Mouse (Mus musculus) thymus, postnatal 10 days (tissue): ENCODE data around the gene Flot1.

ENCODE experiments used
- DNase-seq, 2 experiments: peaks; one replicate each; pipeline ENCODE4 v3.0.0; 2021; ENCODE audit warnings: low spot score in 2 of 2

Flot1 gene

GRCm38 (mm10) chr17:35810900-35811648 lies 12.0 kb upstream of the Flot1 start:
- no peak for DNase-seq

- DNase-seq: no peak
Observed at GRCm38 (mm10) chr17:35812307-35812706, 10.7 kb upstream of the Flot1 start.

GRCm38 (mm10) chr17:35812736-35813135 lies 10.3 kb upstream of the Flot1 start:
- no peak for DNase-seq

GRCm38 (mm10) chr17:35813245-35813647 lies 9.8 kb upstream of the Flot1 start:
- no peak for DNase-seq

GRCm38 (mm10) chr17:35813653-35814052 lies 9.4 kb upstream of the Flot1 start:
- no peak for DNase-seq

DNA sequence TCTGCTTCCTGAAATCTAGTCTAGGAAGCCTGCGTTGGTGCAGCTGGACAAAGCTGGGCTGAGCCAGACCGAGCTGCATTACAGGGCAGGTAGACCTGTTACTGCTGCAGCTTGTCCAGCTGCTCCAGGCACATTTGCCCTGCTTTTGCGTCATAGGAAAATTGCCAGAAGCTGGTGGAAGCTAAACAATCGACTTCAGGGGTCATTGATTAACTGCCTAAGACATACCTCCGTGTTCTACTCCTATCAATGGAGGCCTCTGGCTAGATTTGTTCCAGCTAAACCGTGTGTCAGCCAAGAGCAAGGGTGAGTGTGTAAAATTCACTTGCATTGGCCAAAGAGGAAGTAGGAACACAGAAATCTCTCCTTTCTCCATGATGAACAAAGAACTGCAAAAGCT lies 8.4 kb upstream of the Flot1 start:
- DNase-seq: no peak

DNA sequence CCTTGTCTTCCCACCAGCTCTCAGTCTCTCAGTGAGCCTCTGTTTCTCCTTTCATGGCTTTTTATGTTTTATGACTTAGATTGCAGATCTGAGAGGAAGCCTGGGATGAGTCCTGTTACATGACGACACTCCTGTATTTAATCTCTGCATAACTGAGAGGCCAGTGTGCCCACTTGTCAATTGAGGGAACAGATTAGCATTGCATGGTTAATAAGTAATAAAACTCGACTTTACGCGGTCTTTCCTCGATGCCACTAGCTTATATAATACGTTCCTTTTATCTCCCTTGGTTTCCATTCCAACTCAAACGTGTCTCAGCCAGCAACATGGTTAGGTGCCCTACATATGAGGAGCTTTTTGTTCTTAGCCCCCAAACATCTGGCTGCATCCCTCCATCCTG lies 7.2 kb upstream of the Flot1 start:
- DNase-seq: no peak

GRCm38 (mm10) chr17:35816686-35817085 lies 6.3 kb upstream of the Flot1 start:
- DNase-seq: no peak

GRCm38 (mm10) chr17:35817226-35817625 lies 5.8 kb upstream of the Flot1 start:
- no peak for DNase-seq

DNA sequence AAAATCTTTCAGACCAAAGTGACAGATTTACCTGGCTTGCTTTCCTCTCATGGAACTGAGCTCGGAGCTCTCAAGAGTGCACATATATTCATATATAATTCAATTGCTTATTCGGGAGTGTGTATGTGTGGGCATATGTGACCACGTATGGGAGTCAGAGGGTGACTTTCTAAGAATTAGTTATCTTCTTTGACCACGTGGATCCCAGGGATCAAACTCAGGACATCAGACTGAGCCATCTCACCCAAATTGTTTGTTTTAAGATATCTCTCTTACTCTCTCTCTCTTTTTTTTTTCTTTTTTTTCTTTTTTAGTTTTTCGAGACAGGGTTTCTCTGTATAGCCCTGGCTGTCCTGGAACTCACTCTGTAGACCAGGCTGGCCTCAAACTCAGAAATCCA lies 2.9 kb upstream of the Flot1 start:
- DNase-seq: no peak

GRCm38 (mm10) chr17:35821439-35822430 lies 1.3 kb upstream of the Flot1 start, which contains the start of gene Ier3:
Gene Ier3, plus strand, starts transcription at chr17:35821684.
- DNase-seq: peak; percentile 30 to 37

GRCm38 (mm10) chr17:35822564-35822963 lies 466 bp upstream of the Flot1 start:
- DNase-seq: peak in 1 of 2 experiments; percentile 11

DNA sequence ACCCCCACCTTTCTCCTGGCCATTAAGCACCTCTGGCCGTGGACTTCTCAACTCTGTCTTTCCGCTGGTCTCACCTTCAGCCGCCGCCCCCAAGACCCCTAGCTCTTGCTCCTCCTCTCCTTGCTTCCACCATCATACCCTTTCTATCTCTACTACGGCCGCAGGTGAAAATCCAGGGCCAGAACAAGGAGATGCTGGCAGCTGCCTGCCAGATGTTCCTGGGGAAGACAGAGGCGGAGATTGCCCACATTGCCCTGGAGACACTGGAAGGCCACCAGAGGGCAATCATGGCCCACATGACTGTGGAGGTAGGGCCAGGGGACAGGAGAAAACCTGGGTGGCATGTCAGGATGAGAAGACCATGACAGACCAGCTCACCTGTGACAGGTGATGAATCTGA lies 1.4 kb downstream of the Flot1 start:
- peak in 1 of 2 experiments; percentile 26 for DNase-seq

GRCm38 (mm10) chr17:35825109-35825850 lies 2.2 kb downstream of the Flot1 start:
- DNase-seq: no peak

GRCm38 (mm10) chr17:35829737-35830136 lies 6.7 kb downstream of the Flot1 start:
- peak; percentile 89 to 95 for DNase-seq

DNA sequence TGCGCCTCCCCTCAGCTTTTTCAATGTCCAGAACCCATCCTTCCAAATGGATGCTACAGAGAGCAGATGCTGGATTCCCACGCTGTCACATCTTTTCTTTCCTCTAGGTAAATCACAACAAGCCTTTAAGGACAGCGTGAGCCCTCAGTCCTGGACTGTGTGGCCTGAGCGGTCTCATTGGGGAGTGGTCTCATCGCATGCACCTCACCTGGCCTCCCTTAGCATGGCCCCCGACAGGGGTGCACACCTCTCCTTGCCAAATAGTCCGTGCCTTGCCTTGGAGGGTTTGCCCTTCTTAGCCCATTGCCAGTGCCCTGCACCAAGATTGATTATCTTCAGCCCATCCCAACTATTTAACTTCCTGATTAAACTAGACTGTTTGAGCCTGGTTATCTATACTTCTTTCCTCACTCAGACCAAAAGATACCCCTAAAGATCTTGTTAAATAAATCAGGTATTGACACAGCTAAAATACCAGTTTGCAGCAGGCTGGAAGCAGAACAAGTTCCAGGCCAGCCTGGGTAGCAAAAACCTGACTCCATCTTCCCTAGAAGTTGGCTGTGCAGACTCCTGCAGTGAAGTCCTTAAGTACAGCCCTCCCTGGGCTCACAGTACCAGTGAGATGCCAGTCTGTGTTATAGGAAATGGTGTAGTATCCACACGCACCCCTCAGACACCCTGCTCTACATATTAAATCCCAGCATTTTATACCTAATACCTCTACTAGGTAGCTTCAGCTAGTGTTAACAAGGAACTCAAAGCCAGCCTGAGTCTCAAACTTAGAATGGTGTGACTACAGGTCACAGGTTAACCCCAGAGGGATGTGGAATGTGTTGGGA lies 9.6 kb downstream of the Flot1 start:
- DNase-seq: no peak

GRCm38 (mm10) chr17:35833239-35833751 lies 10.3 kb downstream of the Flot1 start:
- no peak for DNase-seq

GRCm38 (mm10) chr17:35833894-35834293 lies 10.9 kb downstream of the Flot1 start:
- DNase-seq: no peak

- no peak for DNase-seq
Observed at GRCm38 (mm10) chr17:35834696-35835422, 11.8 kb downstream of the Flot1 start.
